Mouse (Mus musculus): ENCODE results near the gene Brox. TPM values are rescaled to one million over a fixed set of nuclear protein-coding genes. Genes with fewer than 3 reads are reported as not detected.

Brox gene
- polyA plus RNA-seq, 1 experiment = 63.2 TPM

DNA sequence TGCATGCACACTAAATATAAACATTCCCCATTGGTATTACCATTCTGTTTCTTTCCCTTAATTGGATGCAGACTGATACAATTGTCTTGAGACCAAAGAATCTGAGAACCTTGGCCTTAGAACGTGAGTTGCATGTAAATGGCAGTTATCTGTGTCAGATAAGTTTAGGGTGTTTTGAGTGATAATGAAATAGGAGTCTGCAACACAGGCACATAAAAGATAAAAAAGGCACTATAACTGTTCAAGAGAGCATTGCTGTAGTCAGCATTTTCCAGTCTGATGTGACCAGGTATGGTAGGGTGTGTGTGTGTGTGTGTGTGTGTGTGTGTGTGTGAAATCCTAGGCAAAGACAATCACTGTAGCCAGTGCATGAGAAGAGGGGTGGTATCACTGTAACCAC, 48.9 kb downstream of the Brox start:
- no peaks in the 10 kb centered on the region for H3K4me1 ChIP-seq (ENCODE audit: control insufficient read depth, insufficient read depth, low read length)
- H3K4me3 ChIP-seq (ENCODE audit: insufficient read depth, low read length) = no peak overlapping the region
- no peak overlapping the region for H3K27ac ChIP-seq (ENCODE audit: insufficient read depth, low read length)
- no peak for TF ChIP-seq CTCF (IDR thresholded peaks at IDR 0.05; ENCODE audit: borderline replicate concordance, insufficient read depth, low read length)
- no peak for TF ChIP-seq POLR2A (IDR thresholded peaks at IDR 0.05; ENCODE audit: low read depth, low read length)

DNA sequence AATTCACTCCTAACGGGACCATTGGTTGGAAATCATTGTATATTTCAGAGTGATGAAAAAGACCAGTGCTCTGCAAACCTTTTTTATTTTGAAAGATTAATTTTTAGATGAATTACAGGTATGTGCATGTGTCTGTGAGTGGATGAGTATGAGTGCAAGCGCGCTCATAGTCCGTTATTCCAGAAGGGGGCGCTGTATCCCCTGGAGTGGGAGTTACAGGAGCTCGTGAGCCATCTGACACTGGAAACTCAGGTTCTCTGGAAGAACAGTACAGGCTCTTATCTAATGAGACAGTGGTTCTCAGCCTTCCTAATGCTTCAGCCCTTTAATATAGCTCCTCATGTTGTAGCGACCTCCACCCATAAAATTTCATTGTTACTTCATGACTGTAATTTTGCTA, 53.8 kb downstream of the Brox start:
- H3K4me3 ChIP-seq (ENCODE audit: insufficient read depth, low read length) = no peak overlapping the region
- TF ChIP-seq POLR2A (IDR thresholded peaks at IDR 0.05; ENCODE audit: low read depth, low read length) (no peak), CTCF (IDR thresholded peaks at IDR 0.05; ENCODE audit: borderline replicate concordance, insufficient read depth, low read length) (no peak)
- H3K4me1 ChIP-seq (ENCODE audit: control insufficient read depth, insufficient read depth, low read length) = no peaks in the 10 kb centered on the region
- no peak overlapping the region for H3K27ac ChIP-seq (ENCODE audit: insufficient read depth, low read length)

GRCm38 (mm10) chr1:183237901-183238300, 59.2 kb downstream of the Brox start:
- no peak overlapping the region for H3K4me3 ChIP-seq (ENCODE audit: insufficient read depth, low read length)
- H3K27ac ChIP-seq (ENCODE audit: insufficient read depth, low read length) = no peak overlapping the region
- TF ChIP-seq CTCF (IDR thresholded peaks at IDR 0.05; ENCODE audit: borderline replicate concordance, insufficient read depth, low read length) = no peak
- TF ChIP-seq POLR2A (IDR thresholded peaks at IDR 0.05; ENCODE audit: low read depth, low read length) = no peak
- no peaks in the 10 kb centered on the region for H3K4me1 ChIP-seq (ENCODE audit: control insufficient read depth, insufficient read depth, low read length)

GRCm38 (mm10) chr1:183236460-183236859, 60.6 kb downstream of the Brox start:
- TF ChIP-seq POLR2A (IDR thresholded peaks at IDR 0.05; ENCODE audit: low read depth, low read length) = no peak
- TF ChIP-seq CTCF (IDR thresholded peaks at IDR 0.05; ENCODE audit: borderline replicate concordance, insufficient read depth, low read length) = no peak
- Histone ChIP-seq H3K4me1 (ENCODE audit: control insufficient read depth, insufficient read depth, low read length) (no peaks in the 10 kb centered on the region), H3K4me3 (ENCODE audit: insufficient read depth, low read length) (no peak overlapping the region)

DNA sequence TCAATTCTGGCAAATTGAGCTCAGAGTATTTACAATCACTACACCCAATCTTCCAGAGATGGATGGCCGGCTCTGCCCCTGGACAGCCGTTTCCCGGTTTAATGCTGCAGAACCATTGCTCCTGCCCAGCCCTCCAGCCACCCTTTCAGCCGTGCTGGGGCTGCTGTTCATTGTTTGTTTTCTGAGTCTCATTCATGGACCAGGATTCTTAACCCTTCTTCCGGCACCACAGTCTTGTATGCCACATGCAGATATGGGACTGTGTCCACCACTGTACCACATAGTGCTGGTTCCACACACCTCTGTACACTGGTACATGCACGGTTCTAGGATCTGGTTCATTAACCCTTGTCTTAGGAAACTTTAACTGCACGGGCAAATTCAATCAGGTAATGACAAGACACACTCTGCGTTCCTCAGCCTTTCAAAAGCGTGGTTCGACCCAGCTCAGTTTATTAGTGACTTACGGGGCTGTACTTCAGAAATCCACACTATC, 63.3 kb downstream of the Brox start:
- H3K4me1 ChIP-seq (ENCODE audit: control insufficient read depth, insufficient read depth, low read length) = no peaks in the 10 kb centered on the region
- TF ChIP-seq CTCF (IDR thresholded peaks at IDR 0.05; ENCODE audit: borderline replicate concordance, insufficient read depth, low read length) = no peak
- TF ChIP-seq POLR2A (IDR thresholded peaks at IDR 0.05; ENCODE audit: low read depth, low read length) = no peak
- H3K4me3 ChIP-seq (ENCODE audit: insufficient read depth, low read length) = no peak overlapping the region
- no peak overlapping the region for H3K27ac ChIP-seq (ENCODE audit: insufficient read depth, low read length)

More at GRCm38 (mm10) chr1:183236460-183236859, 60.6 kb downstream of the Brox start:
- H3K27ac ChIP-seq (ENCODE audit: insufficient read depth, low read length) = no peak overlapping the region

DNA sequence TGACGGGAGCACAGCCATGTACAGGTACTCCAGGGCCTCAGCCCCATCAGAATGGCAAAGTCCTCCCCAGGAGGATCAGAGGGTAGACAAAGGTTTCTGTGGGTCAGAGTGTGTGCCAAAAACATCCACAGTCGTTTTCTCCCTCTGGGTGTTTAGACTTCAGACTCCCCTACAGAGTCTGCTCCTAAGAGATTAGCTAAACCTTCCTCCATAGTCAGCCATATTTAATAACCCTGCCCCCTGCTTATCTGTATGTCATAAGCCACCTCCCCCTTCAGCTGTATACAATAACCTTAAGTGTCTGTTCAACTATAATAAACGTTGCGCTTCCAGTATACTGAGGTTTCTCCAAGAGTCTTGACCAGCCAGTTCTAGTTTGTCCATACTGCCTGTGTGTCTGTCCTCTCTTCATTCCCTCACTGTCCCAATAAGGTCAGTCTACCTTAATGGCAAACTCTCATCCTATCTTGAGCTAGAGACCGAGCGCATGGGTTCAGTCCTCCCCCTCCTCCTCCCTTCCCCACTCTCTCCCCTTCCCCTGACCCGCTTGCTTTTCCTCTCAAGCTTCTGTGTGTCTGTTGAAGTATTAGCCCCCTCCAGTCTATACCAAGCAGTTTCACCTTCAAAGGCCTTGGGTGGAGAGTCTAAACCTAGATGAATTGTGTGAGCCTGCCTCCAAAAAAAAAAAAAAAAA, 63.9 kb downstream of the Brox start:
- no peak overlapping the region for H3K4me3 ChIP-seq (ENCODE audit: insufficient read depth, low read length)
- H3K27ac ChIP-seq (ENCODE audit: insufficient read depth, low read length) = no peak overlapping the region
- TF ChIP-seq POLR2A (IDR thresholded peaks at IDR 0.05; ENCODE audit: low read depth, low read length) (no peak), CTCF (IDR thresholded peaks at IDR 0.05; ENCODE audit: borderline replicate concordance, insufficient read depth, low read length) (no peak)
- H3K4me1 ChIP-seq (ENCODE audit: control insufficient read depth, insufficient read depth, low read length) = no peaks in the 10 kb centered on the region

- Histone ChIP-seq H3K27ac (ENCODE audit: insufficient read depth, low read length) (no peak overlapping the region), H3K4me1 (ENCODE audit: control insufficient read depth, insufficient read depth, low read length) (no peaks in the 10 kb centered on the region), H3K4me3 (ENCODE audit: insufficient read depth, low read length) (no peak overlapping the region)
- TF ChIP-seq POLR2A (IDR thresholded peaks at IDR 0.05; ENCODE audit: low read depth, low read length) = no peak
- TF ChIP-seq CTCF (IDR thresholded peaks at IDR 0.05; ENCODE audit: borderline replicate concordance, insufficient read depth, low read length) = no peak
Measured at GRCm38 (mm10) chr1:183227469-183227868, 69.6 kb downstream of the Brox start.

Other genes starting within 250 kb of the Brox start
- 25.3 and 26.5 TPM in 2 replicates for gene Disp1, start 75.7 kb downstream of the Brox start, polyA plus RNA-seq (2011; ENCODE audit: insufficient read length, low read depth, missing spikeins)
- 138 and 159 TPM in 2 replicates for gene Aida, start 679 bp downstream of the Brox start, polyA plus RNA-seq (2011; ENCODE audit: insufficient read length, low read depth, missing spikeins)
- gene Mia3, start 72.3 kb upstream of the Brox start, polyA plus RNA-seq (2011; ENCODE audit: insufficient read length, low read depth, missing spikeins) = 314 and 343 TPM in 2 replicates
- gene Taf1a, start 91.7 kb upstream of the Brox start, polyA plus RNA-seq (2011; ENCODE audit: insufficient read length, low read depth, missing spikeins) = 11.3 and 19.6 TPM in 2 replicates
- gene Hhipl2, start 120.9 kb upstream of the Brox start, polyA plus RNA-seq (2011; ENCODE audit: insufficient read length, low read depth, missing spikeins) = 0.40 TPM in 1 of 2 replicates, not detected in the other

Data from embryonic fibroblast, embryonic 13.5 days (primary cell).